Comparison of ENCODE assay signal across 10 mouse cellular contexts in the genomic region with DNA sequence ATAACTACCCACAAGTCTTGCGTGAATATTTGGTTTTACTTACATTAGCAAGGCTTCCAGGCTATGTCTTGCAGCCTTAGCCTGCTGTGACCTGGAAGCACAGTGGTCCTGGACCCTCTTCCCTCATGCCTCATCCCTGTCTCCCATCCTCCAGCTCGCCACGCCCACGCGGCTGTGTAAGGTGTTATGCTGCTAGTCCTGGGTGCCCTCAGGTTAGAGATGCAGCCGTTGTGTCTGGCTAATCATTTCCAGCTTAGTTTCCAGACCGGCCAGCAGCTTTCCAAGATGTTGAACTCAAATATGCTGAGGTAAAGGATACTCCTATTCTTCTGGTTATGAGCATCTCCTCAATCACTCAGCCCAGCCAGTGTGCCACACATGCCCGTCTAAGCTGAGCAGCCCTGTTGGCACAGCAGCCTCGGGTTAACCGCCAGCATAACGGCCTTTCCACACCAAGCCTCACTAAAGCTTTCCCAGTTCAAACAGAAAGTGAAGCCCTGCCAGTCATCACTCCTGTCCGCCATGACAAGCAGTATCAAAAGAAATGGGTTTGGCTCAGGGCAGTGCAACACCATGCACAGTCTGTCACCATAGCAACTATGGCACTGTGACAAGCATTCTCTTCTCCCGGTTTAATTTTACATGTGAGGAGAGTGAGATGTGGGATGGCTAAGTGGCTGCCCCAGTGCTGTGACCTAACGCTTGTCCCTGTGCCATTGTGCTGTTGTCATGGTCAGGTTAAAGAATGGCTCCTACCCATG.
A peak's percentile ranks its signal among the peaks of the same experiment; 100 is the strongest.
DNase-seq lines count a peak whose midpoint lies in the region; ATAC-seq and TF ChIP-seq lines count a peak whose summit lies in the region.
"Had no signal": no experiment of that assay in that cellular context is flagged by ENCODE, and none has a peak within 500 bp of the region (broad histone marks: within the 10 kb centered on the region; RNA-seq: fewer than 3 reads in every experiment).

No protein-coding gene starts in this region.

- no peak overlapping the region for H3K4me3 ChIP-seq in heart, postnatal 0 days (ENCODE audit: low read depth, low read length)
- no peak overlapping the region for H3K4me3 ChIP-seq in heart, embryonic 10.5 days
- H3K4me3 ChIP-seq in forebrain, embryonic 14.5 days (ENCODE audit: low read depth, low read length) = no peak overlapping the region
- H3K4me3 ChIP-seq in neural tube, embryonic 15.5 days (replicated peaks) = no peak overlapping the region
- H3K4me3 ChIP-seq: embryonic facial prominence, embryonic 12.5 days; limb, embryonic 13.5 days had no signal

- no peak overlapping the region for H3K27ac ChIP-seq in heart, postnatal 0 days (ENCODE audit: low read depth)
- H3K27ac ChIP-seq in heart, embryonic 10.5 days = no peak overlapping the region
- peak overlapping the region; percentile 85 for H3K27ac ChIP-seq in forebrain, embryonic 14.5 days (ENCODE audit: low read depth, low read length)
- peak overlapping the region; percentile 72 for H3K27ac ChIP-seq in neural tube, embryonic 15.5 days (replicated peaks)
- H3K27ac ChIP-seq: embryonic facial prominence, embryonic 12.5 days; limb, embryonic 13.5 days had no signal

- ATAC-seq in heart, postnatal 0 days (ENCODE audit: insufficient read depth, low read depth) = peak; percentile 86
- ATAC-seq in forebrain, embryonic 14.5 days = peak; percentile 95
- peak; percentile 91 for ATAC-seq in neural tube, embryonic 15.5 days (ENCODE audit: low FRiP score)
- ATAC-seq in inflammation-experienced regulatory T-cells, adult 6 months = no peak

- no peak for TF ChIP-seq EP300 in heart, postnatal 0 days (IDR thresholded peaks at IDR 0.05; ENCODE audit: low read depth)

- DNase-seq in heart, postnatal 0 days (ENCODE audit: low spot score) = peak; percentile 31
- DNase-seq in heart, embryonic 10.5 days (ENCODE audit: low spot score) = no peak
- peak; percentile 98 for DNase-seq in forebrain, embryonic 14.5 days (ENCODE audit: low spot score)
- peak; percentile 61 to 74 for DNase-seq in layer of hippocampus, adult 8-10 months (ENCODE audit: low spot score in 2 of 2)
- no peak for DNase-seq in adrenal gland, adult 18-20 months (ENCODE audit: low spot score in 2 of 2)
- DNase-seq in natural killer cell, adult 2 months (ENCODE audit: low spot score in 2 of 2) = no peak

- H3K9ac ChIP-seq in heart, postnatal 0 days (replicated peaks; ENCODE audit: low read depth, low read length) = no peak overlapping the region
- H3K9ac ChIP-seq in forebrain, embryonic 14.5 days (ENCODE audit: low read length) = peak overlapping the region; percentile 45; the same call in 1 of the 2 replicates
- H3K9ac ChIP-seq in neural tube, embryonic 15.5 days (replicated peaks) = no peak overlapping the region
- H3K9ac ChIP-seq: embryonic facial prominence, embryonic 12.5 days; limb, embryonic 13.5 days had no signal

- H3K4me2 ChIP-seq in heart, postnatal 0 days (ENCODE audit: low read depth, low read length) = no peak overlapping the region
- peak overlapping the region; percentile 26 for H3K4me2 ChIP-seq in forebrain, embryonic 14.5 days (ENCODE audit: low read length)
- peak overlapping the region; percentile 11 for H3K4me2 ChIP-seq in neural tube, embryonic 15.5 days
- H3K4me2 ChIP-seq: embryonic facial prominence, embryonic 12.5 days; limb, embryonic 13.5 days had no signal

- WGBS in heart, postnatal 0 days = 63% methylated on average over 14 of the region's 14 CpGs
- WGBS in heart, embryonic 10.5 days = 84% methylated on average over 14 of the region's 14 CpGs
- 36% methylated on average over 14 of the region's 14 CpGs for WGBS in forebrain, embryonic 14.5 days
- WGBS in neural tube, embryonic 15.5 days = 34% methylated on average over 14 of the region's 14 CpGs

- TF ChIP-seq CTCF in heart, postnatal 0 days (IDR thresholded peaks at IDR 0.05; ENCODE audit: low read depth) = no peak

- H3K36me3 ChIP-seq in heart, postnatal 0 days (replicated peaks; ENCODE audit: control insufficient read depth, insufficient read depth, low read length) = no peaks in the 10 kb centered on the region
- H3K36me3 ChIP-seq in heart, embryonic 10.5 days = no peaks in the 10 kb centered on the region
- H3K36me3 ChIP-seq in forebrain, embryonic 14.5 days (ENCODE audit: control insufficient read depth, insufficient read depth, low read length) = no peaks in the 10 kb centered on the region
- 0 out of 2 replicates have a peak, but pooled peaks cover 3% of the 10 kb centered on the region for H3K36me3 ChIP-seq in neural tube, embryonic 15.5 days
- H3K36me3 ChIP-seq: embryonic facial prominence, embryonic 12.5 days; limb, embryonic 13.5 days had no signal

- no peaks in the 10 kb centered on the region for H3K9me3 ChIP-seq in heart, postnatal 0 days (replicated peaks; ENCODE audit: control insufficient read depth, low read length)
- H3K9me3 ChIP-seq in heart, embryonic 10.5 days = no peaks in the 10 kb centered on the region
- no peaks in the 10 kb centered on the region for H3K9me3 ChIP-seq in forebrain, embryonic 14.5 days (replicated peaks; ENCODE audit: control insufficient read depth, low read length)
- no peaks in the 10 kb centered on the region for H3K9me3 ChIP-seq in neural tube, embryonic 15.5 days (replicated peaks)
- H3K9me3 ChIP-seq: embryonic facial prominence, embryonic 12.5 days; limb, embryonic 13.5 days had no signal

- no peaks in the 10 kb centered on the region for H3K4me1 ChIP-seq in heart, postnatal 0 days (ENCODE audit: control insufficient read depth, insufficient read depth)
- H3K4me1 ChIP-seq in heart, embryonic 10.5 days = no peaks in the 10 kb centered on the region
- peaks cover 52% of the 10 kb centered on the region for H3K4me1 ChIP-seq in forebrain, embryonic 14.5 days (ENCODE audit: control insufficient read depth, insufficient read depth, low read length)
- H3K4me1 ChIP-seq in neural tube, embryonic 15.5 days = peaks cover 29% of the 10 kb centered on the region

- no peaks in the 10 kb centered on the region for H3K27me3 ChIP-seq in heart, postnatal 0 days (ENCODE audit: control insufficient read depth, insufficient read depth, low read length)
- H3K27me3 ChIP-seq in heart, embryonic 10.5 days (ENCODE audit: insufficient read depth, poor library complexity, severe bottlenecking) = no peaks in the 10 kb centered on the region
- no peaks in the 10 kb centered on the region for H3K27me3 ChIP-seq in forebrain, embryonic 14.5 days (replicated peaks; ENCODE audit: control insufficient read depth, insufficient read depth, low read length)
- no peaks in the 10 kb centered on the region for H3K27me3 ChIP-seq in neural tube, embryonic 15.5 days (replicated peaks)
- H3K27me3 ChIP-seq: embryonic facial prominence, embryonic 12.5 days; limb, embryonic 13.5 days had no signal

Comparison
In these comparisons a context has a peak if more than half of its experiments do, and no peak if none do; other contexts are left out.
1. DNase-seq: peak in heart, postnatal 0 days (single experiment), forebrain, embryonic 14.5 days (single experiment) and layer of hippocampus, adult 8-10 months (2 of 2); none in heart, embryonic 10.5 days (single experiment), adrenal gland, adult 18-20 months (0 of 2) and natural killer cell, adult 2 months (0 of 2).
2. H3K27ac ChIP-seq: peak in forebrain, embryonic 14.5 days (single experiment) and neural tube, embryonic 15.5 days (single experiment); none in heart, postnatal 0 days (single experiment) and heart, embryonic 10.5 days (single experiment).